Mouse (Mus musculus): ENCODE measurements around the gene Cd2. TPM values are rescaled to one million over a fixed set of nuclear protein-coding genes. Genes with fewer than 3 reads are reported as not detected.
A peak's percentile ranks its signal among the peaks of the same experiment; 100 is the strongest.

The Cd2 gene
- polyA plus RNA-seq, 1 experiment from 2014 or later: not detected

DNA sequence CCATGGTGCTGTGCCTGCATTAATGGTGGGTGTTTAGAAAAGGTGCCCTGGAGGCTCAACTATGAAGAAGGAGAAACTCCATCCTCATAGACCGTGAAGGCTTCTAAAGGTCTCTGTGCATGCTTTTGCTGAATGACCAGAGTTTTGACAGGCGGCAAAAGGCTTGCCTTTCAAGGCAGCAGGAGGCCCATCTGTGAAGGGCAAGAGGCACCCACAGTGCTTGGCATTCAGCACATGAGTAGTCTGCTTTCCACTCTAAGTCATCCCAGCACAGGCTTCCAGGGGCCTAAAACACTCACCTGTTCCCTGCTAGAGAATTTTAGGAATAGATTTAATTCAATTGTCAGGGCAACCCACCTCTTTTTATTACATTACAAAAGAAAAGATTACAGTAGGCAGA is 17.3 kb upstream of the Cd2 start:
- no peak overlapping the region for H3K4me3 ChIP-seq (ENCODE audit: low read depth, low read length)
- H3K9ac ChIP-seq (ENCODE audit: low read depth, low read length): no peak overlapping the region
- H3K4me2 ChIP-seq (replicated peaks; ENCODE audit: low read depth): no peak overlapping the region
- H3K27ac ChIP-seq (ENCODE audit: low read depth, low read length): no peak overlapping the region
- TF ChIP-seq CTCF (IDR thresholded peaks at IDR 0.05; ENCODE audit: low read depth): no peak
- H3K9me3 ChIP-seq (ENCODE audit: control insufficient read depth): no peaks in the 10 kb centered on the region
- no peak for ATAC-seq
- no peaks in the 10 kb centered on the region for H3K4me1 ChIP-seq (replicated peaks; ENCODE audit: control insufficient read depth, insufficient read depth, low read length)
- WGBS: 91% methylated on average over 2 of the region's 2 CpGs
- no peaks in the 10 kb centered on the region for H3K27me3 ChIP-seq (replicated peaks; ENCODE audit: control insufficient read depth, insufficient read depth, low read length)
- H3K36me3 ChIP-seq (ENCODE audit: control insufficient read depth, insufficient read depth): no peaks in the 10 kb centered on the region

DNA sequence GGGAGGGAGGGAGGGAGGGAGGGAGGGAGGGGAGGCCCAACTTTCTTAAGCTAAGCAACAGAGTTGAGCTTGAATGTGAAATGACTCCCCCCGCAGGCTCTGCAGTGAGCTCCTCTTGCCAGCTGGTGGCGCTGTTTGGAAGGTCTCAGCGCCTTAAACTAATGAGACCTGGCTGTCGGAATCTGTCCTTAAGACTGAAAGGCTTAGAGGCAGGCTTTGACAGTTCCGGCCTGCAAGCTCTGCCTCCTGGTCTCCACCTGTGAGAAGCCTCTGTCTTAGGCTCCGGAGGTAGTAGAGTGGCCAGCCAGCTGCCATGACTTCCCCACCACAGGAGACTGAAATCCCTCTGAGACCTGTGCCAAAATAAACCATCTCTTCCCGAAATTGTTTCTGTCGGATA is 16.4 kb upstream of the Cd2 start:
- Histone ChIP-seq H3K4me3 (ENCODE audit: low read depth, low read length) (no peak overlapping the region), H3K9me3 (ENCODE audit: control insufficient read depth) (no peaks in the 10 kb centered on the region), H3K9ac (ENCODE audit: low read depth, low read length) (no peak overlapping the region), H3K27me3 (replicated peaks; ENCODE audit: control insufficient read depth, insufficient read depth, low read length) (no peaks in the 10 kb centered on the region), H3K27ac (ENCODE audit: low read depth, low read length) (no peak overlapping the region), H3K36me3 (ENCODE audit: control insufficient read depth, insufficient read depth) (no peaks in the 10 kb centered on the region), H3K4me1 (replicated peaks; ENCODE audit: control insufficient read depth, insufficient read depth, low read length) (no peaks in the 10 kb centered on the region), H3K4me2 (replicated peaks; ENCODE audit: low read depth) (no peak overlapping the region)
- ATAC-seq: no peak
- 27% methylated on average over 8 of the region's 8 CpGs for WGBS
- TF ChIP-seq CTCF (IDR thresholded peaks at IDR 0.05; ENCODE audit: low read depth): peak; percentile 78

DNA sequence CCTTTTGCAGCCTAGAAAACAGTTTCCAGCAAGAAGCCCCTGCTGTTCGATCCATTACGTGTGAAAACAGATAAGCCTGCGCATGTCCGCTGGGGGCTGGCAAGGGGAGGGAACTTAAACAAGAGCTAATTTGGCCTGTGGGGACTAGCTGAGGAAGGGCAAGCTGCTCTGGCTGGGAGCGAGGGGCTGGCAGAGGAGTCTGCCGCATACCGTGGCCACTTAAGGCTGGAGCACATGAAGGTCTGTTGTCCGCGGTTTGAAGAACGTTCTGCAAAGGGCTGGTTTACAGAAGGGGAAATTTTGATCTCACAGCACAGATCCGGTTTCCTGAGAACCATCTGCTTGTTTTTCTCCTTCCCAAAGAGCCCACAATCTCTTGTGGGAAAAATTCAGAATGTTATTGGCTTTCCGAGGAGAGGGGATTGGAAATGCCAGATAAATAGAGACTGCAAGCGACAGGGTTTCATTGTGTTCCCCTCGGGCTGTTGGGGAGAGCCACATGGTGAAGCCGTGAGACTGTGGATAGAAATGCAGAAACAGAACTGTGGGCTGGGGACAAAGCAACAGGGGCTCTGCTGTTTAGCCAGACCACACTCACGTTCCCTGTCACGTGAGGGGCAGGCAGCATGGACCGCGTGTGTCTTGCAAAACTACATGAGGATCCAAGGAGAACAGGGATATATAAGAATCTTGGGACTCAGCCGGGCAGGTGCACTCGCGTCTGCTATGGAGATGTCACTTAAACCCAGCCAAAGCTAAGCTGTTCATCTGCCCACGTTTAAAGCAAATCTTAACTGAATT is 12.7 kb upstream of the Cd2 start:
- no peak overlapping the region for H3K9ac ChIP-seq (ENCODE audit: low read depth, low read length)
- H3K27ac ChIP-seq (ENCODE audit: low read depth, low read length): no peak overlapping the region

DNA sequence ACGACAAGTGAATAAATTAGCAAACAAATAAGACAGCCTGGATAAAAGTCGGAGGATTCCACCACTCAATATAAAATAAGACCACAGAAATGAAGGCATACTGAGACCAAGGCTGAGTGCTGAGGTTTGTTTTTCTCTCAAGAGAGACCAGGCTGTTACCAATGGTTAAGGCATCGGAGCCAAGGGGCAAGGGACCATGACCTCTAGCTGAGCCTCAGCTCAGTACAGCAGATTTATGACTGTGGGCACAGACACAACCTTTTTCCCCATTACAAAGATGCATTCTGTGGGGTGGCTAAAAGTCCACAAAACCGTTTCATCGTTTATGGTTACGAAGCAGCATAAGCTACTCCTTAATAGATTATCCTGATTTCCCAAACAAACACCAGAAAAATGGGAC is 11.9 kb upstream of the Cd2 start:
- no peak overlapping the region for H3K4me3 ChIP-seq (ENCODE audit: low read depth, low read length)
- no peaks in the 10 kb centered on the region for H3K4me1 ChIP-seq (replicated peaks; ENCODE audit: control insufficient read depth, insufficient read depth, low read length)
- H3K27ac ChIP-seq (ENCODE audit: low read depth, low read length): no peak overlapping the region
- H3K27me3 ChIP-seq (replicated peaks; ENCODE audit: control insufficient read depth, insufficient read depth, low read length): no peaks in the 10 kb centered on the region
- no peak for TF ChIP-seq CTCF (IDR thresholded peaks at IDR 0.05; ENCODE audit: low read depth)
- 72% methylated on average over 6 of the region's 6 CpGs for WGBS
- ATAC-seq: no peak
- H3K9me3 ChIP-seq (ENCODE audit: control insufficient read depth): no peaks in the 10 kb centered on the region
- H3K9ac ChIP-seq (ENCODE audit: low read depth, low read length): no peak overlapping the region
- H3K4me2 ChIP-seq (replicated peaks; ENCODE audit: low read depth): no peak overlapping the region
- no peaks in the 10 kb centered on the region for H3K36me3 ChIP-seq (ENCODE audit: control insufficient read depth, insufficient read depth)

More for the DNA sequence above, 12.7 kb upstream of the Cd2 start:
- H3K4me2 ChIP-seq (replicated peaks; ENCODE audit: low read depth): peak overlapping the region; percentile 43
- 22% methylated on average over 23 of the region's 23 CpGs for WGBS
- no peaks in the 10 kb centered on the region for H3K9me3 ChIP-seq (ENCODE audit: control insufficient read depth)
- no peak for TF ChIP-seq CTCF (IDR thresholded peaks at IDR 0.05; ENCODE audit: low read depth)
- H3K36me3 ChIP-seq (ENCODE audit: control insufficient read depth, insufficient read depth): no peaks in the 10 kb centered on the region
- H3K27me3 ChIP-seq (replicated peaks; ENCODE audit: control insufficient read depth, insufficient read depth, low read length): no peaks in the 10 kb centered on the region
- ATAC-seq: no peak
- H3K4me1 ChIP-seq (replicated peaks; ENCODE audit: control insufficient read depth, insufficient read depth, low read length): no peaks in the 10 kb centered on the region
- H3K4me3 ChIP-seq (ENCODE audit: low read depth, low read length): no peak overlapping the region

DNA sequence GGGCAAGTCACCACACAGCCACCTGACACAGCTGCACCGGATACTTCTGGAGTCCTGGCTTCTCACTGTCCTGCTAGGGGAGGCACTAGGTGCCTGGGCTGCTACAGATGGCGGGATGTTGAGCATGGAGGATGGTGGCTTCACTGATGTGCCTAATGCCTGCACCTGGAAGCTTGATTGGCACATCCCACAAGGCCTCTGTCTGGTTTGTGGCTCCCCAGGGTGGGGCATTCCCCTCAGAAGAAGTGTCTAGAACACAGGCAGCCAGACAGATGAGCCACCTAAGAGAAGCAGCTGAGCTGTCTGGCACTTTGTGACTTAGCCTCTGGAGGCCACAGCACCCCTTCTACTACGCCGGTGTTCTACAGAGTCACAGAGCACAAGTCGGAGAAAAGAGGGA is 9.5 kb upstream of the Cd2 start:
- no peak for ATAC-seq
- Histone ChIP-seq H3K9ac (ENCODE audit: low read depth, low read length) (no peak overlapping the region), H3K36me3 (ENCODE audit: control insufficient read depth, insufficient read depth) (no peaks in the 10 kb centered on the region), H3K4me2 (replicated peaks; ENCODE audit: low read depth) (no peak overlapping the region), H3K27ac (ENCODE audit: low read depth, low read length) (no peak overlapping the region), H3K4me1 (replicated peaks; ENCODE audit: control insufficient read depth, insufficient read depth, low read length) (no peaks in the 10 kb centered on the region), H3K4me3 (ENCODE audit: low read depth, low read length) (no peak overlapping the region), H3K9me3 (ENCODE audit: control insufficient read depth) (no peaks in the 10 kb centered on the region), H3K27me3 (replicated peaks; ENCODE audit: control insufficient read depth, insufficient read depth, low read length) (no peaks in the 10 kb centered on the region)
- 92% methylated on average over 5 of the region's 5 CpGs for WGBS
- TF ChIP-seq CTCF (IDR thresholded peaks at IDR 0.05; ENCODE audit: low read depth): no peak

DNA sequence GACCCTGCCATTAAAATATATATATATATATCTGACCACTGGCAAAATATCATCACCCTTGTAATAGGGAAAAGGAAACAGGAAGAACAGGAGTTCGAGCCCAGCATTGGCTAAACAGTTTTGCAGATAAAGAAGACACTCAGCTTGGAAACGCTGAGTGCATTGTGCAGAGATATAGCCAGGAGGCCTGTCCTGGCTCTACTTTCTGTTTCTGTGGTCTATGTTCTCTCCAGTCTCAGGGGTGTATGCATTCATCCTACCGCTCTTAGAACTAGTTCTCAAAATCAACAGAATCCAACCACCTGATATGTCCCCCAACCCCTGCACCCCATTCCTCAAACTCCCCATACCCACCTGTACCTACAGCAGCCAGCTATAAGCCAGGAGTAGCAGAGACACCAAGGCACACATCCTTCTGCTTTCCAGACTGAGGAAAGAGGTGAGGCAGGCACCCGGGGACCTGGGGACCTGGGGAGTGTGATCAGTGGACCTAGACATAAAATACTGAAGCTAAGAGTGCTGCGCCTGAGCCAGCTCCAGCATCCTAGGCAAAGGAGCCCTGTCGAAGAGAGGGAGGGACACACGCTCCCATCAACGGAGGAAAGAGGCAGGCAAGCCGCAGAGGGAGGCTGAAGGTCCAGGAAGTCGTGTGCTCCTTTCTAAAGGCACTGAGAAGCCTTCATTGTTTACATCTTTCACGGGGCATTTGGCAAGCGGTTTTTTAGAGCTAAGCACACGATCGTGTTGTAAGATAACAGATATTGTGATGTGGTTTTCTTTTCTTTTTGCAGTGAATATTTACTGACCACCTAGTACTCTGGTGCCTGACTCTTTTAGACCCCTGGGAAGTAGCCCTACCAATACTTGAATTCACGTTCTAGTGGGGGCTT is 8.4 kb upstream of the Cd2 start:
- Histone ChIP-seq H3K36me3 (ENCODE audit: control insufficient read depth, insufficient read depth) (no peaks in the 10 kb centered on the region), H3K9ac (ENCODE audit: low read depth, low read length) (no peak overlapping the region), H3K4me3 (ENCODE audit: low read depth, low read length) (no peak overlapping the region), H3K4me2 (replicated peaks; ENCODE audit: low read depth) (no peak overlapping the region), H3K9me3 (ENCODE audit: control insufficient read depth) (no peaks in the 10 kb centered on the region), H3K27ac (ENCODE audit: low read depth, low read length) (no peak overlapping the region), H3K4me1 (replicated peaks; ENCODE audit: control insufficient read depth, insufficient read depth, low read length) (no peaks in the 10 kb centered on the region), H3K27me3 (replicated peaks; ENCODE audit: control insufficient read depth, insufficient read depth, low read length) (no peaks in the 10 kb centered on the region)
- WGBS: 52% methylated on average over 15 of the region's 15 CpGs
- TF ChIP-seq CTCF (IDR thresholded peaks at IDR 0.05; ENCODE audit: low read depth): no peak
- no peak for ATAC-seq

Data from intestine, postnatal 0 days (tissue).